23 mouse cellular contexts compared by ENCODE assay signal in the genomic region with DNA sequence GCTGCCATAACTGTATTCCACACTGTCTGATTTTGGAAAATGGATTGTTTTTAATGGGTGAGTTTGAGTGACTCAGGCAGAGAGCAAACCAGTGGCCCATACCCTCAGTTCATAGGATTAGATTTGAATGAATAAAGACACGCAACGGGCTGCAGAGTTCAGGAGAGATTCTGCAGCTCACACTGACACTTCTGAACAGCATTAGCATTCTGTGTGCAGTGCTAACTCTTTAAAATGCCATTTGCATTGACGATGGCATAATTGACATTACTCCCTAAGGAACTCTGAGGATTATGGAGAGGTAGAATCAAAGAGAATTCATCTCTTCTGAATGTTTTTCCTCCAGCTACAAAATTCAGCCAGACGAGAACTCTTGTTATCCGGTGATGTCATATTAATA.
A peak's percentile ranks its signal among the peaks of the same experiment; 100 is the strongest.
DNase-seq lines count a peak whose midpoint lies in the region; ATAC-seq and TF ChIP-seq lines count a peak whose summit lies in the region.
"Had no signal": no experiment of that assay in that cellular context is flagged by ENCODE, and none has a peak within 500 bp of the region (broad histone marks: within the 10 kb centered on the region; RNA-seq: fewer than 3 reads in every experiment).

No protein-coding gene starts in this region.

- WGBS in forebrain, embryonic 13.5 days = 46% methylated on average over 5 of the region's 5 CpGs
- 86% methylated on average over 5 of the region's 5 CpGs for WGBS in forebrain, embryonic 10.5 days
- WGBS in hindbrain, embryonic 14.5 days = 36% methylated on average over 5 of the region's 5 CpGs
- 10% methylated on average over 5 of the region's 5 CpGs for WGBS in midbrain, embryonic 14.5 days

- DNase-seq in forebrain, embryonic 10.5 days (ENCODE audit: extremely low spot score, low spot score) = no peak
- DNase-seq in brain, embryonic 14.5 days (ENCODE audit: low read depth) = peak; percentile 82
- DNase-seq in hindbrain, embryonic 14.5 days (ENCODE audit: low spot score) = peak; percentile 60
- DNase-seq in midbrain, embryonic 14.5 days = peak; percentile 78
- no peak for DNase-seq in layer of hippocampus, adult 18-20 months (ENCODE audit: low spot score in 2 of 2)
- no peak for DNase-seq in urinary bladder, postnatal 14 days (ENCODE audit: low spot score)
- DNase-seq in cerebellum, adult 8-10 months = no peak
- DNase-seq: adrenal gland, postnatal 10 days; cerebellum, postnatal 10 days; gastrocnemius, postnatal 36 days; heart, adult 2 months; heart, postnatal 14 days; kidney, adult 11 months; kidney, postnatal 36 days; lung, adult 18-20 months; lung, postnatal 10 days had no signal

- peak; percentile 63 for ATAC-seq in forebrain, embryonic 13.5 days
- peak; percentile 66; the same call in 1 of the 2 replicates for ATAC-seq in hindbrain, embryonic 14.5 days (ENCODE audit: low FRiP score)
- peak; percentile 68; the same call in 1 of the 2 replicates for ATAC-seq in midbrain, embryonic 14.5 days (ENCODE audit: low FRiP score, low TSS enrichment)
- ATAC-seq: liver, embryonic 12.5 days had no signal

- H3K9me3 ChIP-seq in forebrain, embryonic 13.5 days (replicated peaks) = no peaks in the 10 kb centered on the region
- no peaks in the 10 kb centered on the region for H3K9me3 ChIP-seq in forebrain, embryonic 10.5 days
- H3K9me3 ChIP-seq in hindbrain, embryonic 14.5 days (ENCODE audit: control insufficient read depth, low read length) = no peaks in the 10 kb centered on the region
- no peaks in the 10 kb centered on the region for H3K9me3 ChIP-seq in midbrain, embryonic 14.5 days (ENCODE audit: control insufficient read depth, low read length)
- H3K9me3 ChIP-seq: heart, embryonic 13.5 days; kidney, embryonic 15.5 days; limb, embryonic 13.5 days; liver, embryonic 12.5 days; megakaryocyte, embryonic 14.5 days had no signal

- H3K36me3 ChIP-seq in forebrain, embryonic 13.5 days (ENCODE audit: poor library complexity, severe bottlenecking) = no peaks in the 10 kb centered on the region
- H3K36me3 ChIP-seq in forebrain, embryonic 10.5 days (replicated peaks) = no peaks in the 10 kb centered on the region
- H3K36me3 ChIP-seq in hindbrain, embryonic 14.5 days (replicated peaks; ENCODE audit: control insufficient read depth, insufficient read depth) = no peaks in the 10 kb centered on the region
- H3K36me3 ChIP-seq in midbrain, embryonic 14.5 days (ENCODE audit: control insufficient read depth, insufficient read depth, low read length) = no peaks in the 10 kb centered on the region
- H3K36me3 ChIP-seq: heart, embryonic 13.5 days; kidney, embryonic 15.5 days; limb, embryonic 13.5 days; liver, embryonic 12.5 days had no signal

- H3K4me2 ChIP-seq in forebrain, embryonic 13.5 days = no peak overlapping the region
- H3K4me2 ChIP-seq in hindbrain, embryonic 14.5 days (replicated peaks) = no peak overlapping the region
- no peak overlapping the region for H3K4me2 ChIP-seq in midbrain, embryonic 14.5 days (ENCODE audit: low read length)
- H3K4me2 ChIP-seq: heart, embryonic 13.5 days; kidney, embryonic 15.5 days; limb, embryonic 13.5 days; liver, embryonic 12.5 days had no signal

- no peak for TF ChIP-seq POLR2A in brain, embryonic 14.5 days (IDR thresholded peaks at IDR 0.05; ENCODE audit: borderline replicate concordance, extremely low read depth, insufficient read depth, insufficient read length, poor library complexity, severe bottlenecking)

- H3K4me3 ChIP-seq in forebrain, embryonic 13.5 days = no peak overlapping the region
- no peak overlapping the region for H3K4me3 ChIP-seq in forebrain, embryonic 10.5 days
- no peak overlapping the region for H3K4me3 ChIP-seq in hindbrain, embryonic 14.5 days (replicated peaks; ENCODE audit: low read length)
- no peak overlapping the region for H3K4me3 ChIP-seq in midbrain, embryonic 14.5 days (replicated peaks; ENCODE audit: low read depth, low read length)
- H3K4me3 ChIP-seq: heart, adult 2 months; heart, embryonic 13.5 days; kidney, embryonic 15.5 days; limb, embryonic 13.5 days; liver, embryonic 12.5 days; megakaryocyte, embryonic 14.5 days had no signal

- TF ChIP-seq CTCF in brain, embryonic 14.5 days (IDR thresholded peaks at IDR 0.05; ENCODE audit: borderline replicate concordance, extremely low read depth, insufficient read depth, insufficient read length) = no peak

- no peak overlapping the region for H3K27ac ChIP-seq in forebrain, embryonic 13.5 days
- no peak overlapping the region for H3K27ac ChIP-seq in forebrain, embryonic 10.5 days
- H3K27ac ChIP-seq in hindbrain, embryonic 14.5 days = 0 out of 2 replicates have a peak overlapping the region, but pooled peaks have one; percentile 26
- no peak overlapping the region for H3K27ac ChIP-seq in midbrain, embryonic 14.5 days (replicated peaks; ENCODE audit: low read depth, low read length)
- H3K27ac ChIP-seq: heart, adult 2 months; heart, embryonic 13.5 days; kidney, embryonic 15.5 days; limb, embryonic 13.5 days; liver, embryonic 12.5 days; stomach, postnatal 0 days had no signal

- H3K9ac ChIP-seq in forebrain, embryonic 13.5 days = no peak overlapping the region
- no peak overlapping the region for H3K9ac ChIP-seq in hindbrain, embryonic 14.5 days
- no peak overlapping the region for H3K9ac ChIP-seq in midbrain, embryonic 14.5 days (replicated peaks; ENCODE audit: low read length)
- H3K9ac ChIP-seq: heart, embryonic 13.5 days; kidney, embryonic 15.5 days; limb, embryonic 13.5 days; liver, embryonic 12.5 days had no signal

- no peaks in the 10 kb centered on the region for H3K4me1 ChIP-seq in forebrain, embryonic 13.5 days
- H3K4me1 ChIP-seq in forebrain, embryonic 10.5 days = no peaks in the 10 kb centered on the region
- 0 out of 2 replicates have a peak, but pooled peaks cover 8% of the 10 kb centered on the region for H3K4me1 ChIP-seq in hindbrain, embryonic 14.5 days (replicated peaks; ENCODE audit: control insufficient read depth, insufficient read depth, low read length)
- peaks cover 5% of the 10 kb centered on the region; the same call in 1 of the 2 replicates for H3K4me1 ChIP-seq in midbrain, embryonic 14.5 days (ENCODE audit: control insufficient read depth, insufficient read depth, low read length)
- H3K4me1 ChIP-seq: heart, embryonic 13.5 days; kidney, embryonic 15.5 days; limb, embryonic 13.5 days; liver, embryonic 12.5 days; megakaryocyte, embryonic 14.5 days had no signal

- no peaks in the 10 kb centered on the region for H3K27me3 ChIP-seq in forebrain, embryonic 13.5 days
- no peaks in the 10 kb centered on the region for H3K27me3 ChIP-seq in forebrain, embryonic 10.5 days (ENCODE audit: poor library complexity, severe bottlenecking)
- no peaks in the 10 kb centered on the region for H3K27me3 ChIP-seq in hindbrain, embryonic 14.5 days (ENCODE audit: control insufficient read depth, insufficient read depth, low read length)
- H3K27me3 ChIP-seq in midbrain, embryonic 14.5 days (ENCODE audit: control insufficient read depth, insufficient read depth, low read length) = no peaks in the 10 kb centered on the region
- H3K27me3 ChIP-seq: heart, embryonic 13.5 days; kidney, embryonic 15.5 days; limb, embryonic 13.5 days; liver, embryonic 12.5 days; megakaryocyte, embryonic 14.5 days had no signal

Comparison
In these comparisons a context has a peak if more than half of its experiments do, and no peak if none do; other contexts are left out.
1. DNase-seq: peak in brain, embryonic 14.5 days (single experiment), hindbrain, embryonic 14.5 days (single experiment) and midbrain, embryonic 14.5 days (single experiment); none in forebrain, embryonic 10.5 days (single experiment), layer of hippocampus, adult 18-20 months (0 of 2), urinary bladder, postnatal 14 days (single experiment) and cerebellum, adult 8-10 months (single experiment).
2. Peak in every context shown above with its lines, with median percentiles within 50 percentile points of each other: ATAC-seq.